Mouse (Mus musculus): ENCODE measurements around the gene Gabra1. TPM values are rescaled to one million over a fixed set of nuclear protein-coding genes. Genes with fewer than 3 reads are reported as not detected.

Gene Gabra1
- 0.38 and 0.73 TPM in 2 replicates for polyA plus RNA-seq (2014; fragmentation: Nextera tagmentation; extraction: Ambion mirVana)

DNA sequence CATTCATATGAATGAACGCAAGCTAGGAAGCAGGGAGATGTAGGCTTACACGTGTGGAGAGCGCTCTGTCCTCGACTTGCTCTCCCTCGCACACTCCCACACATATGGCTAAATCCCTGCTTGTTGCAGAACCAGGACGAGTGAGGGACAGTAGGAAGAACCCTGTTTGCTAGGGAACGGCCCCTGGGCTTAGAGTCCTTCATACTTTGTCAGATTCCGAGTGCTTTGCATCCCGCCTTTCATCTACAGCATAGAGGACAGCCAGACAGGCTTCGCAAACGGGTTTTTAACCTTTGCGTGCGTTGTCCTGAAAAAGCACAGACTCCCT is at the start of gene Gabra1:
Gene Gabra1 (minus strand): TSS at position 106 of the 328 bp plus-strand sequence.
- ATAC-seq (ENCODE audit: insufficient read depth, low FRiP score, low TSS enrichment), result peak; percentile 82
- H3K27ac ChIP-seq (ENCODE audit: low read depth, low read length), result no peak within 1 kb of the TSS

DNA sequence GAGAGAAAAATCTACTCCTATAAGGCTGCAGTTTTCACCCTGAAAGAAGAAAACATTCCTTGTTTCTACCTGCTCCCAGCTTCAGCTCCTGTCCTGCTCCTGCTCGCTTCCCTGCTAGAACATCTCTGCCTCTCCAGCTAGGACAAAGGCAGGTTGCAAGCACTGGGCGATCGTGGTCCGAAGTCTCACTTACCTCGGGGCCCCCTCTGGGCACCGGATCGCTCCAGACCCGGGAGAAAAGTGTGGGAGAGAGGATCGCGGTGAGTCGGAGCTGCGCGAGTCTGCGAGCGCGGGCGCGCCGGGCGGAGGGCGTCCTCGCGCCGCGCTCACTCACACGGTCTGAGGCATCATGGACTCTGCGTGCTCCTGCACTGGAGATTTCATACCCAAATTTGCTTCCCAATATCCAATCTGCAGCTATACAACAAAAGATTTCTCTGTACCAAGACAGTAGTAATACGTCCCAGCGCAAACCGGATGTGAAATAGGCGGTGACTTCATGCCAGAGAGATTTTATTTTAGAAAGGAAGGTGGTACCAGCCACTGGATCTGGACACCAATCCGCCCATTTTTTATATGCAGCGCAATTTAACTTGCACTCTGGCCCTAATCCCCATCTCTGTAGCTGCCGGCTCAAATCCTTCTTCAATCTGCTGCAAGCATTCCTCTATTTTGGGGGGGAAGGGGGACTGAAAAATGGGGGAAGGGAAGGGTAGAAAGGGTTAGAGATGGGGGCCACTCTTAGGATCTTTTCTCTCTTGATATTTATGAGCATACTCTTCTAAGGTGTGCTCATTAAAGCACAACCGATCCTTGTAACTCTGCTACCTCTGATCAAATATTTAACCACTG is 531 bp downstream of the Gabra1 start:
- Histone ChIP-seq H3K27me3 (ENCODE audit: control insufficient read depth, insufficient read depth, low read length) (peaks cover 5% of the 10 kb centered on the region; the same call in 1 of the 2 replicates), H3K9me3 (ENCODE audit: control insufficient read depth, low read length) (no peaks in the 10 kb centered on the region), H3K4me3 (ENCODE audit: low read depth, low read length) (peak overlapping the region; percentile 45), H3K9ac (ENCODE audit: low read length) (peak overlapping the region; percentile 53), H3K4me2 (ENCODE audit: low read depth) (peak overlapping the region; percentile 71), H3K36me3 (ENCODE audit: control insufficient read depth, insufficient read depth, low read length) (no peaks in the 10 kb centered on the region), H3K27ac (ENCODE audit: low read depth, low read length) (no peak overlapping the region), H3K4me1 (ENCODE audit: control insufficient read depth, insufficient read depth, low read length) (no peaks in the 10 kb centered on the region)
- WGBS, result under 1% methylated on average over 35 of the region's 35 CpGs
- peak; percentile 88 for ATAC-seq (ENCODE audit: insufficient read depth, low FRiP score, low TSS enrichment)
- DNase-seq (ENCODE audit: low spot score), result peak; percentile 71

More for the DNA sequence above, at the start of gene Gabra1:
- H3K4me3 ChIP-seq (ENCODE audit: low read depth, low read length), result peak within 1 kb of the TSS; percentile 45
- H3K27me3 ChIP-seq (ENCODE audit: control insufficient read depth, insufficient read depth, low read length), result peaks cover 5% of the 10 kb centered on the region; the same call in 1 of the 2 replicates
- H3K4me1 ChIP-seq (ENCODE audit: control insufficient read depth, insufficient read depth, low read length), result no peaks in the 10 kb centered on the region
- DNase-seq (ENCODE audit: low spot score), result peak; percentile 51
- peak within 1 kb of the TSS; percentile 53 for H3K9ac ChIP-seq (ENCODE audit: low read length)
- H3K36me3 ChIP-seq (ENCODE audit: control insufficient read depth, insufficient read depth, low read length), result no peaks in the 10 kb centered on the region
- WGBS, result 3% methylated on average over 13 of the region's 13 CpGs
- H3K9me3 ChIP-seq (ENCODE audit: control insufficient read depth, low read length), result no peaks in the 10 kb centered on the region
- peak within 1 kb of the TSS; percentile 71 for H3K4me2 ChIP-seq (ENCODE audit: low read depth)

DNA sequence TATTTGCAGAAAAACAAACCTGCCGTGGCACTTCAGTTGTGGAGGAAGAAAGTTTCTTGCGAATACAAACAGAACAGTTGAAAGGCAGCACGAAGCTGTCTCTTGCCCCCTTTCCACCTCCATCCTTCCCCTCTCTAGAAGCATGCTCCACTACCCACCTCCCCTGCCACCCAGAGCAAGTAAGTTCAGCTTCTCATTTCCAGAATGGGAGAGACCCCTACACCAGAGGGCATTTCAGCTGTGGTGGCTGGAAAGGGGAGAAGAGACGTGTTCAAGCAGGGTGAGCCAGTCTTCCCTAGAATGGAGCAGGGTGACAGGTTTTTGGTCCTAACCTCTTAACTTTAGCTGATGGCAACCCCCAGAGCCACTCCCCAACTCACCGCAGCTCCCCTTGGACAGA is 1.3 kb downstream of the Gabra1 start:
- H3K27me3 ChIP-seq (ENCODE audit: control insufficient read depth, insufficient read depth, low read length), result peaks cover 5% of the 10 kb centered on the region; the same call in 1 of the 2 replicates
- no peaks in the 10 kb centered on the region for H3K36me3 ChIP-seq (ENCODE audit: control insufficient read depth, insufficient read depth, low read length)
- ATAC-seq (ENCODE audit: insufficient read depth, low FRiP score, low TSS enrichment), result no peak
- no peak overlapping the region; the same call in 1 of the 2 replicates for H3K9ac ChIP-seq (ENCODE audit: low read length)
- WGBS, result 26% methylated on average over 5 of the region's 5 CpGs
- peak overlapping the region; percentile 71 for H3K4me2 ChIP-seq (ENCODE audit: low read depth)
- no peaks in the 10 kb centered on the region for H3K9me3 ChIP-seq (ENCODE audit: control insufficient read depth, low read length)
- H3K4me1 ChIP-seq (ENCODE audit: control insufficient read depth, insufficient read depth, low read length), result no peaks in the 10 kb centered on the region
- peak; percentile 16 for DNase-seq (ENCODE audit: low spot score)
- H3K27ac ChIP-seq (ENCODE audit: low read depth, low read length), result no peak overlapping the region
- peak overlapping the region; percentile 45; the same call in 1 of the 2 replicates for H3K4me3 ChIP-seq (ENCODE audit: low read depth, low read length)

DNA sequence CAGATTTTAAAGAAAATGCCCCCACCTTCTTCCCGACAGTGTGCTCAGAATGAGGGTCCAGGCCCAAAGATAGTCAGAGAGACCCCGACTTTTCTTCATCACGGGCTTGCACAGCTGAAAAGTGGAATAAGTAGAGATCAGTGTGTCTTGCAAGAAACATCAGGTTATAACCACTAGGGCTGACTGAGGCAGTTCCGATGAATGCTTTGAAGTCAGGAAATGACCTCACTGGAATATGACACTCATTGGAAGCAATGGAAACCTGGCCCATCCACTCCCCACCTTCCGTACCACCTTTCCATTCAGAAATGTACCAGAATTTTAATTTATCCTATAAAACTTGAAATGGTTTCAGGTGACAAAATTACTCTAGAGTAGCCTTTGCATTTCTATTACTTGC is 3.2 kb downstream of the Gabra1 start:
- Histone ChIP-seq H3K4me1 (ENCODE audit: control insufficient read depth, insufficient read depth, low read length) (no peaks in the 10 kb centered on the region), H3K36me3 (ENCODE audit: control insufficient read depth, insufficient read depth, low read length) (no peaks in the 10 kb centered on the region), H3K9ac (ENCODE audit: low read length) (no peak overlapping the region), H3K4me3 (ENCODE audit: low read depth, low read length) (no peak overlapping the region), H3K4me2 (ENCODE audit: low read depth) (no peak overlapping the region), H3K27ac (ENCODE audit: low read depth, low read length) (no peak overlapping the region), H3K27me3 (ENCODE audit: control insufficient read depth, insufficient read depth, low read length) (peaks cover 5% of the 10 kb centered on the region; the same call in 1 of the 2 replicates), H3K9me3 (ENCODE audit: control insufficient read depth, low read length) (no peaks in the 10 kb centered on the region)
- no peak for DNase-seq (ENCODE audit: low spot score)
- ATAC-seq (ENCODE audit: insufficient read depth, low FRiP score, low TSS enrichment), result no peak
- WGBS, result 88% methylated on average over 5 of the region's 5 CpGs

DNA sequence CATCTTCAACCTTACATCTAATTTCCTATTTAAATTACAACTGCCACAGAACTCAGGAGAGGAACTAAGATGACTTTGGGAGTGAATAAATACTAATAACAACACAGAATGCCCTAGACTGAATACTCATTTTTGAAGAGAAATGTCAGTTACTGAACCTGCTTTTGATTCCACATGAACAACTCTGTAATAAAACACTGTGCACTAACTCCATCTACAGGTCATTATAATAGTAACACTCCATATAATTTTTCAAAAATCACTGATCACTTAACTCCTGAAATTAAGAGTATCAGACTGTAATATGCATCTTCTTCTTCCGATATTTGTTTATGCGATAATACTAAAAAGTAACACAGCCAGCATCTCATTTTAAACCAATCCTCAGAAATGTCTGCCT is 4.4 kb downstream of the Gabra1 start:
- ATAC-seq (ENCODE audit: insufficient read depth, low FRiP score, low TSS enrichment) (no peak), DNase-seq (ENCODE audit: low spot score) (no peak)

DNA sequence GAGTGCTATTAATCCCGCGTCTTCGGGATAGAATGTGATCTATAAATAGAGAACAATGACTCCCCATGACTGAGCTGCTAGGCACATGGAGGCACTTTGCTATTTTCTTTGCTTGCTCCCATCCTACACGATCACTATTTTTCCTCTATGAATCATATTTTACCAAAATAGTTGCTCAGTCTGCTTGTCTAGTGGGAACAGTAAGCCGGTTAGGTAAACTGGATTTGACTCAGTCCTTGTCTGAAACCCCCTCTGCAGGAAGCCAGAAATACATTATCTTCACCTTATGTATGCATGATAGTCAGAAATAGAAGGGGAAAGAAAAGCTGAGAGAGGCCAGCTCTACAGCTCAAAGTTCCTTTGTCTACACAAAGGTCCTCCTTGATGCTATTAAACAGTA is 31.3 kb downstream of the Gabra1 start:
- ATAC-seq (ENCODE audit: insufficient read depth, low FRiP score, low TSS enrichment) (no peak), DNase-seq (ENCODE audit: low spot score) (no peak)
- WGBS, result 92% methylated on average over 5 of the region's 5 CpGs
- Histone ChIP-seq H3K4me1 (ENCODE audit: control insufficient read depth, insufficient read depth, low read length) (no peaks in the 10 kb centered on the region), H3K36me3 (ENCODE audit: control insufficient read depth, insufficient read depth, low read length) (no peaks in the 10 kb centered on the region), H3K4me3 (ENCODE audit: low read depth, low read length) (no peak overlapping the region), H3K9ac (ENCODE audit: low read length) (no peak overlapping the region), H3K27ac (ENCODE audit: low read depth, low read length) (no peak overlapping the region), H3K4me2 (ENCODE audit: low read depth) (no peak overlapping the region), H3K9me3 (ENCODE audit: control insufficient read depth, low read length) (no peaks in the 10 kb centered on the region), H3K27me3 (ENCODE audit: control insufficient read depth, insufficient read depth, low read length) (no peaks in the 10 kb centered on the region)

More for the DNA sequence above, 4.4 kb downstream of the Gabra1 start:
- H3K4me1 ChIP-seq (ENCODE audit: control insufficient read depth, insufficient read depth, low read length), result no peaks in the 10 kb centered on the region
- H3K4me3 ChIP-seq (ENCODE audit: low read depth, low read length), result no peak overlapping the region
- H3K9me3 ChIP-seq (ENCODE audit: control insufficient read depth, low read length), result no peaks in the 10 kb centered on the region
- H3K27ac ChIP-seq (ENCODE audit: low read depth, low read length), result no peak overlapping the region
- H3K4me2 ChIP-seq (ENCODE audit: low read depth), result no peak overlapping the region
- no peak overlapping the region for H3K9ac ChIP-seq (ENCODE audit: low read length)
- no peaks in the 10 kb centered on the region for H3K36me3 ChIP-seq (ENCODE audit: control insufficient read depth, insufficient read depth, low read length)
- peaks cover 5% of the 10 kb centered on the region; the same call in 1 of the 2 replicates for H3K27me3 ChIP-seq (ENCODE audit: control insufficient read depth, insufficient read depth, low read length)
- 97% methylated on average over 2 of the region's 2 CpGs for WGBS

DNA sequence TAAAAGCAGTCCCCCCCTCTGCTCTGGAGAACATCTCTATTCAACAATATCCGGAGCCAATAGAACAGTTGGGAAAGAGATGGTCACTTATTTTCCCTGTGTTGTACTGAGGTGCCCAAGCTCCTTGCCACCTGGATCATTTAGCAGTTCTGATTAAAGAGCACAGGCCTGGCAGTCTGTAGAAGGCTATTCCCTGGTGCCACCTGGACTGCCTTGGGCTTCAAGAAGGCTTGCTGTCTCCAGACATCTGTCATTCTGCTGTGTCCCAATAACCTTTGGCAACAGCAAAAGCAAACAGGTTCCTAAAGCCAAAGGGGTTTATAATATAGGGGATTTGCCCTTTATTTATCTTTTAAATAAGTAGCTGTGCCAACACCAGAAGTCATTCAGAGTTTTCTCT is 65.8 kb downstream of the Gabra1 start:
- Histone ChIP-seq H3K27ac (ENCODE audit: low read depth, low read length) (no peak overlapping the region), H3K9me3 (ENCODE audit: control insufficient read depth, low read length) (no peaks in the 10 kb centered on the region), H3K4me1 (ENCODE audit: control insufficient read depth, insufficient read depth, low read length) (no peaks in the 10 kb centered on the region), H3K36me3 (ENCODE audit: control insufficient read depth, insufficient read depth, low read length) (no peaks in the 10 kb centered on the region), H3K27me3 (ENCODE audit: control insufficient read depth, insufficient read depth, low read length) (no peaks in the 10 kb centered on the region), H3K4me2 (ENCODE audit: low read depth) (no peak overlapping the region), H3K9ac (ENCODE audit: low read length) (no peak overlapping the region), H3K4me3 (ENCODE audit: low read depth, low read length) (no peak overlapping the region)
- DNase-seq (ENCODE audit: low spot score) (no peak), ATAC-seq (ENCODE audit: insufficient read depth, low FRiP score, low TSS enrichment) (no peak)
- WGBS, result 94% methylated on average over 1 of the region's 1 CpGs

DNA sequence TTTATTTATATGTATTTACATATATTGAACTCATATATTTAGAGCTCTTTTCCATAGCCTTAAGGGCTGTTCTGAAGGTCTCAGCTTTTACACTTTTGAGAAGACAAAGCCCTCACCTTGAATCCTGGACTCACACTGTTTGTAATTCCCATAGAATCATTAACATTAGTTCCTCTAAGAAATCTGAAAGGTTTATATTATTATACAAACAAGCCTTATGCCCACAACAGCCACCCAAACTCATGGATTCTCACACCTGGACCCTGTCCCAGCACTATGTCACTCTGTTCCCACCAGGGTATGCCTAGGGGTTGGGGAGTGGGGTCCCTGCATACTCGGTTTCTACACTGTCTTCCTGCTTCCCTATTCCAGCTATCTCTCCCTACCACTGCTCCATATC is 72.7 kb downstream of the Gabra1 start:
- DNase-seq (ENCODE audit: low spot score) (no peak), ATAC-seq (ENCODE audit: insufficient read depth, low FRiP score, low TSS enrichment) (no peak)
- H3K9me3 ChIP-seq (ENCODE audit: control insufficient read depth, low read length), result no peaks in the 10 kb centered on the region
- no peak overlapping the region for H3K27ac ChIP-seq (ENCODE audit: low read depth, low read length)
- no peaks in the 10 kb centered on the region for H3K4me1 ChIP-seq (ENCODE audit: control insufficient read depth, insufficient read depth, low read length)
- no peaks in the 10 kb centered on the region for H3K27me3 ChIP-seq (ENCODE audit: control insufficient read depth, insufficient read depth, low read length)
- H3K4me3 ChIP-seq (ENCODE audit: low read depth, low read length), result no peak overlapping the region
- 77% methylated on average over 1 of the region's 1 CpGs for WGBS
- no peaks in the 10 kb centered on the region for H3K36me3 ChIP-seq (ENCODE audit: control insufficient read depth, insufficient read depth, low read length)
- no peak overlapping the region for H3K9ac ChIP-seq (ENCODE audit: low read length)
- H3K4me2 ChIP-seq (ENCODE audit: low read depth), result no peak overlapping the region

DNA sequence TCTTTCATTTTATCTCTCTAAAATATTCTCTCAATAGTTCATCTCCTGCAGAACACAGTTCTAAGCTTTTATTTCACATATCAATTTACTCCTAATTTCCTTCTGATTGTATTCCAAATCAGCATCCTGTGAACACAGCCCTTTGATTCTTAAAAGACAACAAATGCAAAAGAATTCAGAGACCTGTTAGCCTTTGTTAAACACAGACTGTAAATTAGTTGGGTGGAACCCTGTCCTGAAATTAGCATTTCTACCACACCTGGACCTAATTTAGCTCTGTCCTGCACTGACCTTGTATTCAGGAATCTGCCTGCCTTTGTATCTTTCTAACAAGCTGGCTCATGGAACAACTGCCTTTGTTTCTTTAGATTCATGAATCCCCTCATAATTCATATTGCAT is 73.1 kb downstream of the Gabra1 start:
- ATAC-seq (ENCODE audit: insufficient read depth, low FRiP score, low TSS enrichment), result no peak
- no peak for DNase-seq (ENCODE audit: low spot score)
- Histone ChIP-seq H3K4me2 (ENCODE audit: low read depth) (no peak overlapping the region), H3K4me1 (ENCODE audit: control insufficient read depth, insufficient read depth, low read length) (no peaks in the 10 kb centered on the region), H3K9me3 (ENCODE audit: control insufficient read depth, low read length) (no peaks in the 10 kb centered on the region), H3K36me3 (ENCODE audit: control insufficient read depth, insufficient read depth, low read length) (no peaks in the 10 kb centered on the region), H3K9ac (ENCODE audit: low read length) (no peak overlapping the region), H3K27me3 (ENCODE audit: control insufficient read depth, insufficient read depth, low read length) (no peaks in the 10 kb centered on the region), H3K4me3 (ENCODE audit: low read depth, low read length) (no peak overlapping the region), H3K27ac (ENCODE audit: low read depth, low read length) (no peak overlapping the region)
